Mouse (Mus musculus): ENCODE results near the gene Dclk3.

Gene Dclk3

GRCm38 (mm10) chr9:111438904-111439835, at the start of gene Dclk3:
TSS of gene Dclk3 (plus strand) at chr9:111439081.
- in situ Hi-C loops (cut with MboI, MseI), result loop anchor here (5.0 kb wide), 2 partner anchors 92 to 97 kb away; no protein-coding TSS in a partner anchor

GRCm38 (mm10) chr9:111390016-111390415, 48.9 kb upstream of the Dclk3 start:
- in situ Hi-C loops (cut with MboI, MseI), result no loop called here

- in situ Hi-C loops (cut with MboI, MseI), result no loop called here
Observed at GRCm38 (mm10) chr9:111391036-111391435, 47.8 kb upstream of the Dclk3 start.

GRCm38 (mm10) chr9:111391926-111392442, 46.9 kb upstream of the Dclk3 start:
- in situ Hi-C loops (cut with MboI, MseI), result no loop called here

GRCm38 (mm10) chr9:111395265-111395664, 43.6 kb upstream of the Dclk3 start:
- in situ Hi-C loops (cut with MboI, MseI), result no loop called here

GRCm38 (mm10) chr9:111398059-111398458, 40.8 kb upstream of the Dclk3 start:
- in situ Hi-C loops (cut with MboI, MseI), result no loop called here

GRCm38 (mm10) chr9:111400089-111400488, 38.8 kb upstream of the Dclk3 start:
- in situ Hi-C loops (cut with MboI, MseI), result no loop called here

GRCm38 (mm10) chr9:111403159-111403558, 35.7 kb upstream of the Dclk3 start:
- in situ Hi-C loops (cut with MboI, MseI), result no loop called here

- in situ Hi-C loops (cut with MboI, MseI), result no loop called here
Observed at GRCm38 (mm10) chr9:111404346-111405079, 34.4 kb upstream of the Dclk3 start.

GRCm38 (mm10) chr9:111405080-111405428, 33.8 kb upstream of the Dclk3 start:
- in situ Hi-C loops (cut with MboI, MseI), result no loop called here

- in situ Hi-C loops (cut with MboI, MseI), result no loop called here
Observed at GRCm38 (mm10) chr9:111408012-111408411, 30.9 kb upstream of the Dclk3 start.

GRCm38 (mm10) chr9:111408427-111408826, 30.5 kb upstream of the Dclk3 start:
- in situ Hi-C loops (cut with MboI, MseI), result no loop called here

GRCm38 (mm10) chr9:111412471-111413160, 26.3 kb upstream of the Dclk3 start:
- in situ Hi-C loops (cut with MboI, MseI), result no loop called here

- in situ Hi-C loops (cut with MboI, MseI), result loop anchor here in 1 of 2 experiments (5.0 kb wide), 1 partner anchor 45 kb away; no protein-coding TSS in a partner anchor
Observed at GRCm38 (mm10) chr9:111421862-111422261, 17.0 kb upstream of the Dclk3 start.

- in situ Hi-C loops (cut with MboI, MseI), result loop anchor here in 1 of 2 experiments (5.0 kb wide), 1 partner anchor 45 kb away; no protein-coding TSS in a partner anchor
Observed at GRCm38 (mm10) chr9:111422567-111422966, 16.3 kb upstream of the Dclk3 start.

GRCm38 (mm10) chr9:111425113-111425512, 13.8 kb upstream of the Dclk3 start:
- in situ Hi-C loops (cut with MboI, MseI), result no loop called here

GRCm38 (mm10) chr9:111425952-111426351, 12.9 kb upstream of the Dclk3 start:
- in situ Hi-C loops (cut with MboI, MseI), result no loop called here

- in situ Hi-C loops (cut with MboI, MseI), result no loop called here
Observed at GRCm38 (mm10) chr9:111427891-111428555, 10.9 kb upstream of the Dclk3 start.

- in situ Hi-C loops (cut with MboI, MseI), result no loop called here
Observed at GRCm38 (mm10) chr9:111428698-111429362, 10.1 kb upstream of the Dclk3 start.

GRCm38 (mm10) chr9:111429363-111429750, 9.5 kb upstream of the Dclk3 start:
- in situ Hi-C loops (cut with MboI, MseI), result no loop called here
